Mouse (Mus musculus) heart, embryonic 16.5 days (tissue): Measurements from ENCODE around the gene Cpb2. TPM values are rescaled to one million over a fixed set of nuclear protein-coding genes. Genes with fewer than 3 reads are reported as not detected.

Source experiments
- ATAC-seq: fragments of 200-750 bp; cut with Nextera tagmentation; replicated peaks from 2 replicates; pipeline ENCODE4 v1.8.0; 2017; ENCODE audit warnings: moderate number of reproducible peaks; ENCODE audit not compliant: insufficient read depth, low FRiP score; ENCODE audit errors: extremely low read depth
- H3K27ac ChIP-seq: fragments of 300-500 bp; sonication (generic); 2 replicates; pipeline ENCODE4 v1.5.1; 2014; ENCODE audit warnings: mild to moderate bottlenecking, low read length, control low read depth, moderate library complexity
- H3K27me3 ChIP-seq: fragments of 300-500 bp; sonication (generic); 2 replicates; pipeline ENCODE4 v1.6.1; 2014; ENCODE audit warnings: low read length, mixed read lengths; ENCODE audit not compliant: control insufficient read depth, insufficient read depth
- H3K36me3 ChIP-seq: fragments of 300-500 bp; sonication (generic); 2 replicates; pipeline ENCODE4 v1.6.1; 2014; ENCODE audit not compliant: control insufficient read depth, insufficient read depth
- H3K4me1 ChIP-seq: fragments of 300-500 bp; sonication (generic); 2 replicates; pipeline ENCODE4 v1.6.1; 2014; ENCODE audit warnings: low read length, mixed read lengths; ENCODE audit not compliant: control insufficient read depth, insufficient read depth
- H3K4me2 ChIP-seq: fragments of 300-500 bp; sonication (generic); 2 replicates; pipeline ENCODE4 v1.6.1; 2014; ENCODE audit warnings: low read depth, mild to moderate bottlenecking, control low read depth, low read length
- H3K4me3 ChIP-seq: fragments of 300-500 bp; sonication (generic); 2 replicates; pipeline ENCODE4 v1.5.1; 2014; ENCODE audit warnings: mild to moderate bottlenecking, control low read depth, low read length
- H3K9ac ChIP-seq: fragments of 300-500 bp; sonication (generic); 2 replicates; pipeline ENCODE4 v1.6.1; 2014; ENCODE audit warnings: low read length, control low read depth
- H3K9me3 ChIP-seq: fragments of 300-500 bp; sonication (generic); replicated peaks from 2 replicates; pipeline ENCODE4 v1.6.1; 2016; ENCODE audit warnings: low read length; ENCODE audit not compliant: control insufficient read depth
- WGBS: fragments of 180-500 bp; shearing (Covaris S2); extraction: QIAGEN DNeasy Blood & Tissue Kit; methylation state at CpG from one replicate; pipeline ENCODE4 v1.1.7; 2014; 5-methylcytosine and 5-hydroxymethylcytosine counted together
- polyA plus RNA-seq: library from polyadenylated mRNA; unstranded; fragments of >200 nt; fragmentation: Nextera tagmentation; extraction: Ambion mirVana; gene quantifications from 2 replicates; pipeline ENCODE4 v1.2.1, GENCODE M21; 2015

Cpb2 gene
- polyA plus RNA-seq, result 0.12 and 0.21 TPM in 2 replicates

DNA sequence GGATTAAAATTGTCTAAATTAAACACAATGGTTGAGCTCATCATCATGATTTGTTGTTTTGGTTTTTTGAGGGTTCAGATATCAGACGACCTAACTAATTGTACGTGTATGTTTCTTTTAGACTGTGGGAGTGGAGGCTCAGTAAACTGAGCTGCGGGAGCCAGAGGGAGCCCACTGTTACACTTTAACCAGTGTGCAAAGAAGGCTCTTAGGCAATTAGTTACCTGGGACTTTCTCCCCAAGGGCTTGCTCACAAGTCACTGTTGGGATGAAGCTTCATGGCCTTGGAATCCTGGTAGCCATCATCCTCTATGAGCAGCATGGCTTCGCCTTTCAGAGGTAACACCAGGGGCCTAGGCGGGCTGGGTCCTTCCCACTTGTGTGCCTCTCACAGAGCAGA is at the start of gene Cpb2:
Cpb2 (plus strand) TSS at position 201 of the 400 bp plus-strand sequence.
- WGBS, result 77% methylated on average over 5 of the region's 5 CpGs
- Histone ChIP-seq H3K9me3 (no peaks in the 10 kb centered on the region), H3K9ac (no peak within 1 kb of the TSS), H3K4me1 (no peaks in the 10 kb centered on the region), H3K27me3 (no peaks in the 10 kb centered on the region), H3K4me3 (no peak within 1 kb of the TSS), H3K4me2 (no peak within 1 kb of the TSS), H3K27ac (no peak within 1 kb of the TSS), H3K36me3 (no peaks in the 10 kb centered on the region)
- ATAC-seq, result no peak

DNA sequence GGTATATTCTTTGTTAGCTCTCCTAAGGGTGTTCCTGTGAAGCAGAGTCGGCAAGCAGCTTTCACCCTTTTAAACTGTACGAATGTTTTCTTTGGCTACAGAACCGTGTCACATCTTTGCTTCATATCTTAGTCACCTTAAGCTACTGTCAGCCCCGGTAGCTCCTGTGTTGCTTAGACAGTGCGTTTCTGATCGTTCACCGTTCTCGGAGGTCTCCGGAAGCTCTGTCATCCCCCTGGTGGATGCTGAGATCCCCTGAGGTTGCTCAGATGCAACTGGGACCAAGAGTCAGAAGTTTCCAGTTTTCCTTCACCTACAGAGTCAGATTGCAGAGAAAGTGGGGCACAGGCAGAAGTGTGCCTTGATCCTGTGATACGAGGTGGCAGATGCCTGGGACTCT is 49.7 kb upstream of the Cpb2 start:
- ATAC-seq, result no peak
- Histone ChIP-seq H3K9me3 (no peaks in the 10 kb centered on the region), H3K4me1 (no peaks in the 10 kb centered on the region), H3K4me3 (no peak overlapping the region), H3K27me3 (no peaks in the 10 kb centered on the region), H3K36me3 (no peaks in the 10 kb centered on the region), H3K27ac (no peak overlapping the region), H3K9ac (no peak overlapping the region), H3K4me2 (no peak overlapping the region)
- 71% methylated on average over 10 of the region's 10 CpGs for WGBS

DNA sequence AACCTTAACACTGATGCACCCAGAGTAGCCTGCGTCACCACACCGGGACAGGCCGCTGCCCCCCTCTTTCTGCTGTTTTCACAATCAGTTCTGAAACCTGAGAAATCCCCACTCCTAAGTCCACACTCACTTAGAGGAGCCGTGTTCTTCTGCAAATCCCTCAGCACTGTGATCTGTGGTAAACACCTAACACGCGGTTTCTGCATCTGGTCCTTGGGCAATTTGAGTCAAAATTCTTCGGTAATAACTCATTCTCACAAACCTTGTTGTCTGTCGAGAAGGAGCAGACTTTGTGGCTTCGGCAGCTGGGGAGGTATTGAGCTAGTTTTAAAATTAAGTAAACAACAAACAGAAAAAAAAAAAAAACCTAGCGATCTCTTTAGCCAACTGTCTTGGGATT is 49.2 kb upstream of the Cpb2 start:
- Histone ChIP-seq H3K9ac (no peak overlapping the region), H3K4me3 (no peak overlapping the region), H3K27ac (no peak overlapping the region), H3K27me3 (no peaks in the 10 kb centered on the region), H3K4me1 (no peaks in the 10 kb centered on the region), H3K36me3 (no peaks in the 10 kb centered on the region), H3K9me3 (no peaks in the 10 kb centered on the region), H3K4me2 (no peak overlapping the region)
- WGBS, result 71% methylated on average over 10 of the region's 10 CpGs
- ATAC-seq, result no peak

DNA sequence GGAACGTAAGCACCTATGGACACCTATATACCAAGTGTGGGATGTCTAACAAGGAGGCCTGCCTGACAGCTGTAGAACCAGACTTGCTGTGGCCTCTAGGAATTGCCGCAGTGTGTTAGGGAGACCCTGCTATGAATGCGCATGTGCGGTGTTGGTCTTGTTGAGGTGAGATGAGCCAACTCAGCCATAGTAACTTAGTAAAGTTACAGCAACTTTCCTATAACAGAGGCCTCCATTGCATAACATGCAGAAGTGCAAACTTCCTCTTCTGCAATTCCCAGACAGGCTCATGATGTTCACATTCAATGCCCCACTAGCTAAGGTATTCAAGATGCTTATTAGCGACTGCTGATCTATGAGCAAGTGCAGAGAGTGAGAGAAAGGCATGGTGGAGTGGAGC is 46.6 kb upstream of the Cpb2 start:
- H3K27ac ChIP-seq, result no peak overlapping the region
- no peaks in the 10 kb centered on the region for H3K27me3 ChIP-seq
- no peak overlapping the region for H3K4me2 ChIP-seq
- no peak for ATAC-seq
- H3K4me1 ChIP-seq, result no peaks in the 10 kb centered on the region
- no peaks in the 10 kb centered on the region for H3K9me3 ChIP-seq
- no peak overlapping the region for H3K4me3 ChIP-seq
- WGBS, result 89% methylated on average over 5 of the region's 5 CpGs
- H3K36me3 ChIP-seq, result peaks cover 5% of the 10 kb centered on the region
- H3K9ac ChIP-seq, result no peak overlapping the region

DNA sequence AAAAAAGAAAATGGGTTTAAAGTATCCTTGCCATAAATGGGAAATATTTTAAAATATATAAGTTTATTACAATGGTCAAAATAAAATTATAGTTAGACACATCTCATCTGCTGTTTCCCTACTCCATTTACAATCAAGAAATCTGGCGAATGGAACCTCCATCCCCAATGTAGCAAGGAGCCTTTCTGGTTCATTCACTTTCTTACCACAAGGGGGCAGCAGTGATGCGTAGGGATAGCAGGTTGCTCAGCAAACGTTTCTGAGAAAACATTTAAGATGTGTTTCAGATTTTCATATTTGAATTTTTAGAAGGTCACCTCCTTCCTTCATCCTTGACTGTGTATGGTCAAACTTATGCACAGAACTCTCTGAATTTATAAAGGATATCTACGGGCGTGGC is 45.1 kb upstream of the Cpb2 start:
- Histone ChIP-seq H3K4me3 (no peak overlapping the region), H3K27ac (no peak overlapping the region), H3K36me3 (peaks cover 10% of the 10 kb centered on the region), H3K4me2 (no peak overlapping the region), H3K9ac (no peak overlapping the region), H3K27me3 (no peaks in the 10 kb centered on the region), H3K9me3 (no peaks in the 10 kb centered on the region; the same call in 1 of the 2 replicates), H3K4me1 (no peaks in the 10 kb centered on the region)
- no peak for ATAC-seq
- 36% methylated on average over 5 of the region's 5 CpGs for WGBS

DNA sequence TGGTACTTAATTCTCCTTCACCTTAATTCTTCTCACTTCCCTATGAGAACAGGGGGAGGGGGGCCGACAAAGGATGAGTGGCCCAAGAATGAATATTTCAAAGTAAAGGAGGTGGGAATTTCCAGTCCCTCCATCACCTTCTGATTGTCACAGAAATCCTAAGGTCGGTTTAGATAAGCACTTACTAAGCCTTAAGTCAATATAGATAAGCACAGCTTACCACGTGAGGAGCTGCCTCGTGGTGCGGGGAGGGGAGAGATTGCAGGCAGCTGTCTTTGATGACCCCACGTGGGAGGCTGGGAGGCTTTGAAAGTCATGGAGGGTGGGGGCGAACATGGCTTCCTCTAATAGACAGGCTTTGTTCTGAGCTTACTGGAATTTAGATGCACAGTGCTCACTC is 44.4 kb upstream of the Cpb2 start:
- Histone ChIP-seq H3K36me3 (peaks cover 10% of the 10 kb centered on the region), H3K4me3 (no peak overlapping the region), H3K27me3 (no peaks in the 10 kb centered on the region), H3K4me2 (no peak overlapping the region), H3K4me1 (no peaks in the 10 kb centered on the region), H3K9ac (no peak overlapping the region), H3K9me3 (no peaks in the 10 kb centered on the region; the same call in 1 of the 2 replicates), H3K27ac (no peak overlapping the region)
- 24% methylated on average over 7 of the region's 7 CpGs for WGBS
- no peak for ATAC-seq

DNA sequence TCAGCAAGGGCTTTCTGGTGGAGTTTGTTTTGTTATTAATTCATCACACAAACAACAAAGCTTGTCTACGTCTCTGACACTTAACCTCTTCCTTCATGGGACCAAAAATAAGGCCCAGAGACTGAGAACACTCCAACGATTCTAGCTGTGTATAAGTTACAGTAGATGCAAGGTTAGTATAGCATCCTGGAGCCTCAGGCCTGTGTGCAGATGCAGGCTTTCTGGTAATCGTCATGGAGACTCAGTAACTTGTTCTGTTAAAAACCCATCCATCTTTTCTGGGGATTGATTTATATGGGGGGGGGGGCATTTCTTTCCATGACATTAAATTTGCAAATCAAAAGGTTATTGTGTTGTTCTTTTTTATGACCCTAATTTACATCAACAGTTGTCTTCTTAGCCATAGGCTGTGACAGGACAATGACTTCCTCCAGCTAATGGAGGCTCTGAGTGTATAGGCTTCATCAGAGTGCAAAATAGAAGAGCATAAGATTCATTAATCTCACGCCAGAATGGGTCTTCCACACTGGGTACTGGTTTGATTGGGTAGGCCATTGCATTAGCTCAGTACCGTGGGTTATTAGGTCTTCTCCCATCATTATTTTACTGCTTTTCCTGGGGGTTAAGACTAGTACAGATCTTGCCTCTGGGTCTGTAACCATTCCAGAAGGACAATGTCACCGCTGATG is 36.6 kb upstream of the Cpb2 start:
- no peak overlapping the region for H3K9ac ChIP-seq
- WGBS, result 79% methylated on average over 6 of the region's 6 CpGs
- H3K27ac ChIP-seq, result no peak overlapping the region
- no peaks in the 10 kb centered on the region for H3K27me3 ChIP-seq
- H3K36me3 ChIP-seq, result peaks cover 5% of the 10 kb centered on the region; the same call in 1 of the 2 replicates
- no peak overlapping the region for H3K4me2 ChIP-seq
- no peak overlapping the region for H3K4me3 ChIP-seq
- no peaks in the 10 kb centered on the region; the same call in 1 of the 2 replicates for H3K9me3 ChIP-seq
- H3K4me1 ChIP-seq, result no peaks in the 10 kb centered on the region
- no peak for ATAC-seq

DNA sequence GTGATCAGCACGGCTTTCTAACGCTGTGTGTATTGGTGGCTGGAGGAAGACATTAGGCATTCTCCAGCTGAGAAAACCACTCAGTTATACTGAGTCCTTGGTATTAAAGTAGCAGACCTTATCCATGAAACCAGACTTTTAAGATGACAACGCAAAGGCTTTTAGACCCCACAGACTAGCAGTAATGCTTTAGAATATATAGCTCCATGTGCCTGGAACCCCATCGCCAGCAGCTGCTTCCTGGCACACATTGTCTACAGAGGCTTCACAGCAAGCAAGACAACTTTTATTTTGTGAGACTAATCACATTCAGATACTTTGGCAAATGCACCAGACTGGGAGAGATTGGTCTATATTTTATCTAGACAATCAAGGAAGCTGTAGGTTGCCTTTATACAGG is 35.8 kb upstream of the Cpb2 start:
- WGBS, result 85% methylated on average over 4 of the region's 4 CpGs
- ATAC-seq, result no peak

DNA sequence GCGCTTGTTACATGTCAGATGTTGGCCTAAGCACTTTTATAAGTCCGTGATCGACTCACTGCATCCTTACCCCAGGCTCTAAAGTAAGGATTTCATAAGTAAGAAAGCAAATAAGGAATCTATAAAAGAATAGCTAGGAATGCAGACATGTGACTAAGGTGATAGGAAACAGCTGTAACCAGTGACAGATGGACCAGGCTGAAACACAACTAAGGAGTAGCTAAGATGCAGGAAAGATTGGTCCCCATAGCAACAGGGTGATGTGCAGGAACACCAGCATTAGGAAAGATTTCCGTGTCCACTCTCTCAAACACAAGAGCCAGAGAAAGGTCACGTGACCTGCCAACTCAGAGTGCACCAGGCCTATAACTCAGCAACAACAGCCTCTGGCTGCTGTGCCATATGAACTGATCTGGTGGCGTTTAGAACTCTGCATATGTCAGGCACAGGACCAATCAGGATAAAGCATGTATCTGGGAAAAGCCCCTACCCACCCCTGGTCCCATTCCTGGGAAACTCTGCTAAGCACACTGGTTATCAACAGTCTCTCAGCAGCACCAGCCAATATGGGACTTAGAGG is 33.4 kb upstream of the Cpb2 start:
- no peaks in the 10 kb centered on the region for H3K36me3 ChIP-seq
- no peaks in the 10 kb centered on the region for H3K4me1 ChIP-seq
- H3K9ac ChIP-seq, result no peak overlapping the region
- no peak overlapping the region for H3K27ac ChIP-seq
- 76% methylated on average over 6 of the region's 6 CpGs for WGBS
- no peak for ATAC-seq
- no peaks in the 10 kb centered on the region for H3K27me3 ChIP-seq
- H3K4me3 ChIP-seq, result no peak overlapping the region
- no peak overlapping the region for H3K4me2 ChIP-seq
- no peaks in the 10 kb centered on the region for H3K9me3 ChIP-seq

More for the DNA sequence above, 35.8 kb upstream of the Cpb2 start:
- Histone ChIP-seq H3K4me1 (no peaks in the 10 kb centered on the region), H3K9me3 (no peaks in the 10 kb centered on the region; the same call in 1 of the 2 replicates), H3K27ac (no peak overlapping the region), H3K36me3 (peaks cover 5% of the 10 kb centered on the region; the same call in 1 of the 2 replicates), H3K4me2 (no peak overlapping the region), H3K27me3 (no peaks in the 10 kb centered on the region), H3K4me3 (no peak overlapping the region), H3K9ac (no peak overlapping the region)
